Mouse (Mus musculus) olfactory bulb, adult 2 months (tissue): ENCODE results near the gene Bpi.

Experiments
- CTCF ChIP-seq: fragments of 200-500 bp; IDR thresholded peaks from 2 replicates; pipeline ENCODE4 v1.5.1; 2012; ENCODE audit warnings: low read depth, mild to moderate bottlenecking, low read length, moderate library complexity; ENCODE audit not compliant: insufficient read depth
- POLR2A ChIP-seq: fragments of 200-500 bp; IDR thresholded peaks from 2 replicates; pipeline ENCODE4 v1.6.1; 2012; ENCODE audit warnings: mild to moderate bottlenecking, low read depth, low read length, moderate library complexity; ENCODE audit not compliant: insufficient read depth

DNA sequence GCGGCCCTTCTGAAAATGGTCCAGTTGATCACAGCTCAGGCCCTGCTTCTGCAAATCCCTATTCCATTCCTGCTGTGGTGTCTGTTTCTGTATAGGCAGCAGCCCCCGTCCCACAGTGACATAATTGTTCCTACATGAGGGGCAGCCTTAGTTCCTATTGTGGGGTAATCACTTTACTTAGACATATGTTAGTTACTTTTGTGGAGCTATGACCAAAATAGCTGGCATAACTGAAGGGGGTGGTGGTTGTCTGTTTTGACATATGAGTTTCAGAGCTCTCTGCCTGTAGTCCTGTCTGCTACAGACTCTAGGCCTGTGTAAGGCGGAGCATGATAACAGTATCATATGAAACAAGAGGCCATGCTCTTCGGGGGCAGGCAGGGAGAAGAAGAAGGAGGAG, 7.3 kb upstream of the Bpi start:
- no peak for TF ChIP-seq CTCF
- no peak for TF ChIP-seq POLR2A
